Mouse (Mus musculus) kidney, postnatal 10 days (tissue): ENCODE data around the gene Tln2.

ENCODE experiments used
- DNase-seq: peaks from one replicate; pipeline ENCODE4 v3.0.0; 2021; ENCODE audit warnings: mixed read lengths

Tln2 gene

GRCm38 (mm10) chr9:67545794-67546193 lies 13.7 kb downstream of the Tln2 start:
- DNase-seq, result no peak

DNA sequence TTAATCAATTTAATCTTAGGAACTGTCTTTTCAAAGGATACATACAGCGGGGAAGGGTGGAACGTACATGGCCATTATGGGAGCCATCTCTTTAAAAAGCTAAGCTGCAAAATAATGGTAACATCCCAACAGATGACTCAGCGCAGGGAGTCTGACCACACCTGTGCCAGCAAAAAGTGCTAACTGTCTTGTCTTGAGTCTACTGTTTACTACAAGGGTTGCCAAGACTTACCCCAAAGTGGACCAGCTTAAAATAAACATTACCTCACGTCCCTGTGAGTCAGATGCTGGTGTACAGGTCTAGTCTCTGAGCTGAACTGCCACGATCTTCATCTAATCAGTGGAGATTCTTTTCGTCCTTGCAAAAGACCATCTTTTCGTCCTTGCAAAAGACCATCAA lies 14.7 kb downstream of the Tln2 start:
- no peak for DNase-seq

- peak; percentile 23 for DNase-seq
These were observed 17.6 kb downstream of the Tln2 start for GRCm38 (mm10) chr9:67541948-67542347.

- DNase-seq, result peak; percentile 16
These were observed 19.5 kb downstream of the Tln2 start for GRCm38 (mm10) chr9:67539776-67540706.

GRCm38 (mm10) chr9:67534420-67534819 lies 25.1 kb downstream of the Tln2 start:
- no peak for DNase-seq

GRCm38 (mm10) chr9:67533260-67533659 lies 26.2 kb downstream of the Tln2 start:
- no peak for DNase-seq

- peak; percentile 51 for DNase-seq
These were observed 26.9 kb downstream of the Tln2 start for GRCm38 (mm10) chr9:67532631-67533030.

DNA sequence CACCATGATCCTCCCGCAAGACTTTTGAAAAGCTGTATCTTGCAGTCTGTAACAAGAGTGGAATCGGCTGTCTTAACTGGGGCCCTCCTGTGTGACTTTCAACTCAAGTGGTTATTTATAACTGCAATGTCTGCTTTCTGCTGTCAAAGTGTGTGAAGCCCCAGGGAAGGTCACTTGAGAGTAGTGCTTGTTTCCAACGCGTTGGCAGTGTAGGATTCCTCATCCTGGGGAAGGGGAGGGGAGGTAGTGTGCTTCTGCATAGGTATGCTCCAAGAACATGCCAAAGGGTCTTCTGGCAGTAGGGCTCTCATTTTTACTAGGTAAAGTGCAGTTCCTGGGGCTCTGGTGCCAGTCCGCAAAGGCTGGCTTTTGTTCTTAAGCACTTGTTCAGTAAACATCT lies 29.9 kb downstream of the Tln2 start:
- DNase-seq, result no peak

- no peak for DNase-seq
These were observed 31.8 kb downstream of the Tln2 start for GRCm38 (mm10) chr9:67527726-67528125.

GRCm38 (mm10) chr9:67521736-67522135 lies 37.8 kb downstream of the Tln2 start:
- DNase-seq, result no peak

- no peak for DNase-seq
These were observed 50.0 kb downstream of the Tln2 start for GRCm38 (mm10) chr9:67509510-67509909.

GRCm38 (mm10) chr9:67504669-67505260 lies 54.7 kb downstream of the Tln2 start:
- DNase-seq, result no peak

DNA sequence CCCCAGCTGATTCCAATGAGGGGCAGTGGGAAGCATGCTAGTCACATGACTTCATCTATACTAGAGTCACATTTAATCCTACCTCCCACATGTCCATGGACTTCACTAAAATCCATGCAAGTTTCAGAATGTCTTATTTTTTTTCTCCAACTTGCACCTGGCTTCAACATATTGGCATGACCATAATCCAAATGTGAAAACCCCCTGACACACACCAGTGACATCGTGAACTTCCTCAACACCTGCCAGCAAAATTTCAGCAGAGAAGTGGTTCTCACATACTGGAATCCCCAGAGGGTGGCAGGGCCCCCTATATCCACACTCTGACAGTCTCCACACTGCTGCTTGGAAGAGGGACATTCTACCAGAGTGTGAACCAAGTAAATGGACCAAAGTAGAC lies 57.7 kb downstream of the Tln2 start:
- DNase-seq, result no peak

- no peak for DNase-seq
These were observed 63.1 kb downstream of the Tln2 start for GRCm38 (mm10) chr9:67496368-67496767.

DNA sequence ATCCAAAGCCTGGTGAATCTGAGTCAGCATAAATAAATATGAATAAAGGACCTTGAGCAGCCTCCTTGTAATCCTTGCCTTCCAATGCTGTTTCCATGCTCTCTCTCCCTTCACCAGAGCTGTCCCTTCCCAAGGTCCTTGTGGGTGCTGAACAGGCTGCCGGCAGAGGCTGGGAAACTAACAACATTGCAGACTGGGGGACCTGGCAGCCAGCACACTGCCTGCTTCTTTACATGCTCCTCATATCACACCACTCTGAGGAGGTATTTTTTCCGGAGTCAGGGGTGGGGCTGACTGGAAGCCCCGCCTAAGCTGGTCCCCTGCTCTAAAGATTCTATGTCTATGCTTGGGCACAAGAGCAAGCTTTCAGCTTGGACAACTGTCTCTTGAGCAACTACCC lies 64.2 kb downstream of the Tln2 start:
- no peak for DNase-seq

GRCm38 (mm10) chr9:67493876-67494552 lies 65.5 kb downstream of the Tln2 start:
- DNase-seq, result no peak

DNA sequence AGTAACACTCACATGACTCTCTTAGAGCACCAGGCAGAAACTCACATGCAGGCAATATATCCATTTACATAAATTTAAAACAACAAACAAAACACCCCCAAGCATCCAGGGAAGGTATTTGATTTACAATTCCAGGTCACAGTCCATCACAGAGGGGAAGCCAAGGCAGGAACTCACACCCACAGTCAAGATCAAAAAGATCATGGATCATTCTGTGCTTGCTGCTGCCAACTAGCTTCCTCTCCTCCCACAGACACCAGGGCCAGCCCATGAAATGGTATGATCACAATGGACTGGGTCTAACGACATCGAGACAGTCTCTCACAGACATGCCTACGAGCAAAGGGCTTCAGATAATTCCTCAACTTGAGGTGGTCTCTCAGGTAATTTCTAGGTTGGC lies 70.1 kb downstream of the Tln2 start:
- peak; percentile 17 for DNase-seq

DNA sequence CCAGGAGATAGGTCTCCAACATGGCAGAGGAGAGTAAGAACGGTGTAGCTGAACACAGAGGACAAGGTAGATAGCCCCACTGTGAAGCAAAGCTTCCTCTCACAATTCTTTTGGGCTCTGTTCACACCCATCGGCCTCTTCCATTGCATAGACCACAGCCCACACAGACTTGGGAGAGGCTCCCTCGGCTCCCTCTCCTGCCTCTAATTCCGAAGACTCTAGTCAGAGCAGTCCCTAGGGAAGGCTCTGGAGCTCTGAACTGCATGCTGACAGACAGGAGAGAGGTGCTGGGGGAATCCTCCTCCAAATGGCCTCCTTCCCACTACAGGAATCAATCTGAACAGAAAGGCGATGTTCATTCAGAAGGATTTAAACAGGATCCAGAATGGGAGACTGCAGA lies 72.9 kb downstream of the Tln2 start:
- no peak for DNase-seq

- no peak for DNase-seq
These were observed 74.1 kb downstream of the Tln2 start for GRCm38 (mm10) chr9:67485169-67486072.

GRCm38 (mm10) chr9:67482277-67482676 lies 77.2 kb downstream of the Tln2 start:
- no peak for DNase-seq

GRCm38 (mm10) chr9:67481851-67482250 lies 77.7 kb downstream of the Tln2 start:
- DNase-seq, result no peak

DNA sequence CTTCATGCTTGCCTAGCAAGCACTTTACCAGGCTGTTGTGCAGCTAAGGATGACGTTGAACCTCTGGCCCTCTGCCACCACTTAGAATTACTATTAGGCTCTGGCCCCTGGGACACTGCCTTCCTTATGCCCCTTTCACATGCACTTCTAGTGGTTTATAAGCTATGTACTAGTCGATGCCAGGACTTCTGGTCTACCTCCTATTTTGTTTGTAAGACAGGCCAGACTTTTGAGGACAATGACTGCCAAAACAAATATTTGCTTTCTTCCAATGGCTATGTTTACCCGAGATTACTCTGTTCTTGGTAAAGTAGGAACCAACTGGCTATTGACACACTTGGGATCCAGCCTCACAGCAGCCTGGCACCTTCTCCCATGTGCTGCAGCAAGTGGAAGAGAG lies 82.1 kb downstream of the Tln2 start:
- no peak for DNase-seq

- DNase-seq, result no peak
These were observed 83.3 kb downstream of the Tln2 start for GRCm38 (mm10) chr9:67476184-67476583.
